Mouse (Mus musculus): ENCODE measurements around the gene Slco3a1.

The Slco3a1 gene

GRCm38 (mm10) chr7:74381881-74382281 lies 172.7 kb downstream of the Slco3a1 start:
- DNase-seq (ENCODE audit: low spot score in 2 of 2) = no peak

GRCm38 (mm10) chr7:74381051-74381450 lies 173.5 kb downstream of the Slco3a1 start:
- no peak for DNase-seq (ENCODE audit: low spot score in 2 of 2)

DNA sequence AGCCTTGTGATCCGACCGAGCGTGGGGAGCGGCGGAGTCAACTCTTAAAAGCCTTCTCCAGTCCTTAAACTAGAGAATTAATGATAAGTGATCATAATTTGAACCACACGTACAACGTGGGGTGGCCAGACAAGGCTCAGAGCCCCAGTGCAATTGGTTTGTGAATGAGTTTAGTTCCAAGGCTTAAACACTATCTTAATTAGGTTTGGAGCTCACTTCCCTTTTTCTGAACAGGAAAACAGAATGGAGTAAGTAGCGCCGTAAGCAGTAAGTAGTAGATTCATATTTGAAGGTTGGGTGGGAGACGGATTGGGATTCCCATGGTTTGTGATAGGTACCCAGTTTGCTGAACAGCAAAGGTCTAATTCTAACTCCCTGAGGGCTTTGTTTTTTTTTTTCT lies 176.7 kb downstream of the Slco3a1 start:
- no peak for DNase-seq (ENCODE audit: low spot score in 2 of 2)

DNA sequence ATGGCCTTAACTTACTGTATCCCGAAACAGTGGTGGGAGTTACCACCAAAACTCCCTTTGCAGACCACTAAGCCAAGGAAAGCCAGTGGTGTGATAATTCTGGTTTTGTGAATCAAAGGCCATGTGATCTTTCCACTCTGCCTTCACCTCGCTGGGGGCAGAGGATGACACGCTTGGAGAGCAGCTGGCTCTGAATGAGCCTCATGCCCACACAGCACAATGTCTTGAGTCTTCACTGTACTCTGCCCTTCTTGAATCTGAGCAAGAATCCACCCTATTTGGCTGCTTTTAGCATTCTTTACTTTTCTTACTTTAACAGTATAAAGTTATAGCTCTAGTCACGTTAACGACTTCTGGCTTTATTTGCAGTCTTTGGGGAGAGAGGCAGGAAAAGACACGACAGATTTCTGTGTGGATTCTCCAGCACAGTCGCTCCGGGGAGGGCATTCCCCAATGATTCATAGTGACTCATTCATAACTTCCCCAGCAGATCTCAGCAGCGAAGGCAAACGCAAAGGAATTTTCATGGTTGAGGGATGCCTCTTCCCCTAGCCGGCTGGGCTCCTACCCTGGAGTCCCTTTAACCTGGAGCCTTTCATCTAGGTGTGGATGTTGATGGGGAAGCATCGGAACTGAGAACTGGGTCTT lies 178.1 kb downstream of the Slco3a1 start:
- DNase-seq (ENCODE audit: low spot score in 2 of 2) = no peak

GRCm38 (mm10) chr7:74375174-74375957 lies 179.2 kb downstream of the Slco3a1 start:
- DNase-seq (ENCODE audit: low spot score in 2 of 2) = no peak

GRCm38 (mm10) chr7:74373056-74373455 lies 181.5 kb downstream of the Slco3a1 start:
- DNase-seq (ENCODE audit: low spot score in 2 of 2) = no peak

DNA sequence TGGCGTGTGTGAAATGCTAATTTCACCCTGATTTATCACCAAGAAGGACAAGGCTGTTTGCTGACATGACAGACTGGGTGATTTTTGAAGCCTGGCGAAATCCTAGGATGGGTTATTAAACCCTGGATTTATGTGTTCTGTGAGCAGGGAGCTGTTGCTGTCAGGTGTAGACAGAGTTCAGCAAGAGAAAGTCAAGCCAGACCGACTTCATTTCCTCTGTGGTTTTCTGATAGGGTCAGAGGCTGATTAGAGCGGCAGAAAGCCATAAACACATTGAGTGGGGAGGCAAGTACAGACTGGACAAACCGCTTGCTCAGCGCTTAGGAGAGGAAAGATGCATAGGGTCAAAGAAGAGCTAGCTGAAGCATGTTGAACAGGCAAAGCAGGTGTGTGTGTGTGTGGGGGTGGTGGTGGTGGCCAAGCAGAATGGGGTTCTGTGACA lies 182.4 kb downstream of the Slco3a1 start:
- DNase-seq (ENCODE audit: low spot score in 2 of 2) = no peak

GRCm38 (mm10) chr7:74371656-74372055 lies 182.9 kb downstream of the Slco3a1 start:
- DNase-seq (ENCODE audit: low spot score in 2 of 2) = no peak

- DNase-seq (ENCODE audit: low spot score in 2 of 2) = no peak
Observed at GRCm38 (mm10) chr7:74371208-74371607, 183.4 kb downstream of the Slco3a1 start.

DNA sequence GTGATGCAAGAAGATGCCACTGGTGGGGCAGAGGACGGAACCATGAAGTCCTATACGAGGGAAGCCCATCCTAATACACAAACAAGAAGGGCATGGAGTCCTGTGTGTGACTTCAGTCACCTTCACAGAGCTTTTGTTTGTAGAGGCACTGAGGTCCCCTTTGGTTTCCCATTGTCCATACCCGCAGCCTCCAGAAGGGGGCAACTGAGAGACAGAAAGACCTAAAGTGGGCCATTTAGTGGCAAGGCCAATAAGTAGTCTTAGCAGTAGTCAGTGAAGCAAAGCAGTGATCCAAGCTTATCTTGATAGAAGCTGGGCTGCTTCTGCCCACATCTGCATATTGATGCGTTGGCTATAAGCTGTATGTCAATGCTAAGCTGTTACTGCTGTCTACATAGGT lies 184.9 kb downstream of the Slco3a1 start:
- DNase-seq (ENCODE audit: low spot score in 2 of 2) = peak in 1 of 2 experiments; percentile 40

- no peak for DNase-seq (ENCODE audit: low spot score in 2 of 2)
Observed at GRCm38 (mm10) chr7:74368256-74368980, 186.2 kb downstream of the Slco3a1 start.

DNA sequence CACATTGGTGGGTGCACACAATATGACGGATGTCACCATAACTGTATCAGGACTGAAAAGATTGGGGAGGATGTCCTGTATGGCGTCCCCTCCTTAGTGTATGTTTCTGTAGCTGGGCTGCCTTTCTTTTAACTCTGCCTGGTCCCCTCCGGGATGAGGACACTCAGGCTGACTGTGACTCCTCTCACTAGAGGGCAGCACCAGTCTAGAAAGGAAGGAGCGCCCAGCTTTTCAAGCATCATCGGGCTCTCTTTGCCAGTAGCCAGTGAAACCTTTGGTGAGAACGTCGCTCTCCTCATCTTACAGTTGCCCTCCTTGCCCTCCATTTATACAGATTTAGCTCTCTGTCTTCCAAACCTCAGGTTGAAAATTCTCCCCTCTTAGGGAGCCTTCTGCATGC lies 187.2 kb downstream of the Slco3a1 start:
- peak in 1 of 2 experiments; percentile 21 for DNase-seq (ENCODE audit: low spot score in 2 of 2)

DNA sequence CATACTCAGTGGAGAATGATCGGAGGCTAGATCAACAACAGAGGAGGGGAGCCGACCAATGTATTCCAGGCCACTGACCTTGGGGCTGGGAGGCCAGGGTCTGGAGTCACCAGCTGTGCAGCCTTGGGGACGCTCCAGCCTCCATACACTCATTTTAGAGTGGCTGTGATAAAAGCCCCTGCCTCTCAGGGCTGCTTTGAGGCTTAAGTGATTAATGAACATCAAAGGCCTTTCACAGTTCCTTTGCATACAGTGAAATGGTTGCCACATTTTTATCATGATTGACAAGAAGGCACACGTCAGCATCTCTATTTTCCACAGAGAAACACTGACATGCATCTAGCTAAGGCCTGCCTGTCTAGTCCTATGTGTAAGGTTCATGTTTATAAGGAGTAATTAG lies 189.0 kb downstream of the Slco3a1 start:
- no peak for DNase-seq (ENCODE audit: low spot score in 2 of 2)

DNA sequence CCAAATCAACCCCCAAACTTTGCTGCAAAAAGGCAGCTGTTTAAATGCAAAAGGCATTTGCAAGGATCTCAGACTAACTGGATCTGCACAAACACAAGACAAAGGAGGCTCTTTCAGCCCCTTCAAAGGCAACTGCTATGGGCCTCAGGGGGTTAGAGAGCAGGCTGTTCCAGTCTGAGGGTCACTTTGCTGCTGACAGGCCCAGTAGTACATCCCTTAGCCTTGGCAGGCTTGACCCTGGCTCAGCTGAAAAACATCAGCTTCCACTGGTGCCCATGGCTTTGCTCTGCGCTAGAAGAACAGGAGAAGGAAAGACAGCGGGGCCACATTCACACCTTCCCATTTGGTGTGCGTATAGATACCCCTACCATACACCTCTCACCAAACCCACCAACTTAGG lies 189.6 kb downstream of the Slco3a1 start:
- no peak for DNase-seq (ENCODE audit: low spot score in 2 of 2)

DNA sequence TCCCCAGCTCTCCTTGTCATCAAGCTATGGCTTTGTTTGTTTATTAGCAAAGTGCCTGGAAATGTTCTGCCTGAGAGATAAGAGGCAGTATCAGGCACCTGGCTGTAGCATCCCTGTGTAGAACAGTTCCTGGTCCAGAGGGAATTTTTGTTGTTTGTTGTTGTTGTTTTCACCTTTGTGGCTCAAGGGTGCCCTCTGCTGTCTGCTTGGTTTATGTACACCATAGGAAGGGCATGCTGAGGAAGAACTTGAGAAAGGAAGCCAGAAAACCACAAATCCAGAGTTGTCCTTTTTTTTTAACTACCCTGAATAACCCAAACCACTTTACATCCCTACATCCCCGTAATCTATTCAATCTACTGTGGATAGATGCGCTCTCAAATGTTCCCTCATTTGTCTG lies 191.1 kb downstream of the Slco3a1 start:
- no peak for DNase-seq (ENCODE audit: low spot score in 2 of 2)

DNA sequence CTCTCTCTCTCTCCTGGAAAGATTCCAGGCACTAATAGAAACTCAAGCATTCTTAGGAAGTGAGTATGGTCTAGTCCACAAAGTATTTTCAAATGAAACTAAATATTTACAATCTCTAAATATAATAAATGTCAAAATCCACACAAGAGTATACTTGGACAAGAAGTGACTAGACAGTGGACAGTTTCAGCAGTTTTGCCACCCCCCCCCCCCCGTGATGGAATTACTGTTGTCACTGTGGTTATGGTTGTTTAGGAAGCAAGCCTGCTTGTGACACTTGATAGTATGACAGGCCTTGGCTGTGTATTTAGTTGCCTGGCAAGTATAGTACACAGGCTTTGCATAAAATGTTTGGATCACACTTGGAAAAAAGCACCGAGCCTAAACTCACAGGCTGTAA lies 192.9 kb downstream of the Slco3a1 start:
- DNase-seq (ENCODE audit: low spot score in 2 of 2) = no peak

DNA sequence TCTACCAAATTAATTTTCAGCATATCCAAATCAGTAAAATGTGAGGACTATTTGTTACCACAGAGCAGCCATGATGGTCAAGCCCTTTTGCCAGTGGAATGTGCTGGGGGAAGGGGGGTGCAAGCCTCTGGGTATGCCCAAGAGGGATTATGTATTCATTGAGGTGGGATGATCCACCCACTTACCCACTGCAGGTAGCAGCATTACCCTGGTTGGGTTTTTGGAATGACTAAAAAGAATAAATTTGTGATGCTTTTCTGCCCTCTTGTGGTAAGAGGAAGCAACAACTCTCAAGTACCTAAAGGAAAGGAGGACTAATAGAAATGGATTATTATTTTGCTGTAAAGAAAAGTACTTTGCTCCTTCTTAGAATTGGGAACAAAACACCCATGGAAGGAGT lies 197.6 kb downstream of the Slco3a1 start:
- DNase-seq (ENCODE audit: low spot score in 2 of 2) = no peak

- no peak for DNase-seq (ENCODE audit: low spot score in 2 of 2)
Observed at GRCm38 (mm10) chr7:74354527-74355256, 199.9 kb downstream of the Slco3a1 start.

DNA sequence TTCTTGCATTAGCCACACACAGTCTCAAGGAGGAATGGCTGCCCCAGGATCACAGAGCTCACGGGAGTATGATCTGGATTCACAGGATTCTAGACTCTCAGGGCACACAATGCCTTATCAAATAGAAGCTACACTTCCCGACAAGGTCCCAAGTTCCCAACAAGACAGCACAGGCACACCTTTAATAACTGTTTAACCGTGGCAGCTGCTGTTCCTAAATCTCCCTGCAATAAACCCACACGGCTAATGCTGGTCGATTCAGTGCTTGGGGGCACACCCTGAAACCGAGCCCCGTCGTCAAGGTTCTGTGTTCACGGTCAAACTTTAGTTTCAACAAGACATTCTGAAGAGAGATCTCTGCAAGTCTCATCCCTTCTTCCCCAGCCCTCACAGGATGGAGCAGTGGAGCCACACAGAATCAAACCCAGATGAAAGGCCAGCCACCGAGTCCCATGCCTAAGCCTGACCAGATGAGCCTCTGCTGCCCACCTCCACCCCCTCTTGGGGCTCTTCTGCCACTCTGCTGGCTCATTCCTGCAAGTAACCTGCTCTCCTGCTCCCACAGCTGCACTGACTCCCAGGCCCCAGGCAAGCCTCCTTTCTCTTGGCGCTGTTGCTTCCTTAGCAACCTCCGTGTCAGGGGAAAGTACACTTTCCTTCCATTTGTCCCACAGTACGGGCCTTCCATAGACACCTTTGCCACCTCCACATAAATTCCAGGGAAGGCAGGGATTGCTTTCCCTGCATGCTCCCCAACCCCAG lies 200.7 kb downstream of the Slco3a1 start:
- no peak for DNase-seq (ENCODE audit: low spot score in 2 of 2)

- DNase-seq (ENCODE audit: low spot score in 2 of 2) = no peak
Observed at GRCm38 (mm10) chr7:74353240-74353639, 201.3 kb downstream of the Slco3a1 start.

GRCm38 (mm10) chr7:74348318-74348890 lies 206.2 kb downstream of the Slco3a1 start:
- DNase-seq (ENCODE audit: low spot score in 2 of 2) = no peak
